Mouse (Mus musculus): ENCODE measurements around the gene Zc2hc1c. TPM values are rescaled to one million over a fixed set of nuclear protein-coding genes. Genes with fewer than 3 reads are reported as not detected.

The Zc2hc1c gene
- 0.75 TPM for polyA plus RNA-seq (2012; fragmentation: generic; extraction: Trizol)
- long read RNA-seq, experiment 1, full-length matches to known transcripts = 5 of 7 reads
- long read RNA-seq, experiment 1, partial matches to known transcripts = 1 of 7 reads
- long read RNA-seq, experiment 1, other reads (novel, unspliced or antisense) = 1 of 7 reads
- long read RNA-seq, experiment 2, full-length matches to known transcripts = 12 of 16 reads
- long read RNA-seq, experiment 2, partial matches to known transcripts = 3 of 16 reads
- long read RNA-seq, experiment 2, other reads (novel, unspliced or antisense) = 1 of 16 reads

DNA sequence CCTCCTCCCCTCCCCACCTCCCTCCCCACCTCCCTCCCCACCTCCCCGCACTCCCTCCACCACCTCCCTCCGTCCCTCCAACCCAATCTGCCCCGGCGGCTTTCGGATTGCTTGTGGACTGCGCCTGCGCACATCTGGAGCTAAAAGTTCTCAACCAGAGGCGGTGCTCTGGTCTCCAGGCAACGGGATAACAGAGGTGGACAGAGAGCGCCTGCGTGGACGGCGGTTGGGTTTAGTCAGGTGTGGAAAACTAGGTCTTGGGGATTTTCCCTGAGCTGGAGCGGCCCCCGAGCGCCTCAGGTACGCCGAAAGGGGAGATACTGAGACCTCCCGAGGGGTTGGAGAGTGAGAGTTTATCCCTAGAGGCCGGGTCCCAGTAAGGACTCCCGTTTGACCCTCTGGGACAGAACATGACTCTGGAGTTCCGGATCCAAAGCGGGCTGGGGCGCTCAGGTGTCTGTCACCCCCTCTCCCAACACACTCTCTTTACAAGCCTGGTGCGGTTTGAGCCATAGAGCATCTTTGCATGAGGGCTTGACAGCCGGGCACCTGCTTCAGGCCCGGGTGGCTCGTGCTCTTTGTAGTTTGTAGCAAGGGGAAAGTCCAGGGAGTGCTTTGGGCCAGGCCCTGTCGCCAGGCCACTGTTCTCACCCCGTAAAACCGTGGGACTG is at the start of gene Zc2hc1c:
TSS of gene Zc2hc1c (plus strand) at position 106 of the 671 bp plus-strand sequence.
- no peak for TF ChIP-seq MYOD1 (IDR thresholded peaks at IDR 0.05; ENCODE audit: control insufficient read depth, insufficient read length, low read depth)
- no peak for TF ChIP-seq MYOG (IDR thresholded peaks at IDR 0.05; ENCODE audit: control insufficient read depth, extremely low read depth, insufficient read length)
- TF ChIP-seq FOSL1 (IDR thresholded peaks at IDR 0.05; ENCODE audit: insufficient read depth, low read length, poor library complexity, severe bottlenecking) = no peak
- TF ChIP-seq CEBPB (IDR thresholded peaks at IDR 0.05; ENCODE audit: low read depth) = no peak
- no peak for TF ChIP-seq CTCF (IDR thresholded peaks at IDR 0.05; ENCODE audit: control insufficient read depth, insufficient read depth, insufficient read length)
- TF ChIP-seq MAX (IDR thresholded peaks at IDR 0.05) = no peak
- TF ChIP-seq USF1 (IDR thresholded peaks at IDR 0.05; ENCODE audit: low read depth) = no peak
- Histone ChIP-seq H3K79me2 (ENCODE audit: control insufficient read depth, insufficient read depth) (no peaks in the 10 kb centered on the region), H3K27me3 (ENCODE audit: control insufficient read depth, insufficient read depth, insufficient read length) (no peaks in the 10 kb centered on the region)

GRCm38 (mm10) chr12:85252083-85252482 is 36.3 kb upstream of the Zc2hc1c start:
- no peak overlapping the region for H3K4me3 ChIP-seq (ENCODE audit: insufficient read depth, poor library complexity, severe bottlenecking)
- no peaks in the 10 kb centered on the region for H3K36me3 ChIP-seq (ENCODE audit: control insufficient read depth, insufficient read depth)
- no peak overlapping the region for H3ac ChIP-seq (ENCODE audit: control insufficient read depth, insufficient read length, low read depth)
- no peak for TF ChIP-seq CTCF (IDR thresholded peaks at IDR 0.05; ENCODE audit: control insufficient read depth, insufficient read depth, insufficient read length)
- no peak for TF ChIP-seq CEBPB (IDR thresholded peaks at IDR 0.05; ENCODE audit: low read depth)
- no peak for TF ChIP-seq MYOD1 (IDR thresholded peaks at IDR 0.05; ENCODE audit: control insufficient read depth, insufficient read length, low read depth)
- no peak for TF ChIP-seq MAX (IDR thresholded peaks at IDR 0.05)
- TF ChIP-seq MYOG (IDR thresholded peaks at IDR 0.05; ENCODE audit: control insufficient read depth, extremely low read depth, insufficient read length) = no peak
- no peak for TF ChIP-seq USF1 (IDR thresholded peaks at IDR 0.05; ENCODE audit: low read depth)
- no peak for TF ChIP-seq FOSL1 (IDR thresholded peaks at IDR 0.05; ENCODE audit: insufficient read depth, low read length, poor library complexity, severe bottlenecking)
- H3K27me3 ChIP-seq (ENCODE audit: control insufficient read depth, insufficient read depth, insufficient read length) = no peaks in the 10 kb centered on the region
- no peaks in the 10 kb centered on the region for H3K79me3 ChIP-seq (ENCODE audit: low read depth)
- no peaks in the 10 kb centered on the region for H3K79me2 ChIP-seq (ENCODE audit: control insufficient read depth, insufficient read depth)

More for the DNA sequence above, at the start of gene Zc2hc1c:
- H3K4me3 ChIP-seq (ENCODE audit: insufficient read depth, poor library complexity, severe bottlenecking) = peak within 1 kb of the TSS; percentile 51
- H3K79me3 ChIP-seq (ENCODE audit: low read depth) = no peaks in the 10 kb centered on the region
- H3K36me3 ChIP-seq (ENCODE audit: control insufficient read depth, insufficient read depth) = no peaks in the 10 kb centered on the region
- peak within 1 kb of the TSS; percentile 80 for H3ac ChIP-seq (ENCODE audit: control insufficient read depth, insufficient read length, low read depth)

DNA sequence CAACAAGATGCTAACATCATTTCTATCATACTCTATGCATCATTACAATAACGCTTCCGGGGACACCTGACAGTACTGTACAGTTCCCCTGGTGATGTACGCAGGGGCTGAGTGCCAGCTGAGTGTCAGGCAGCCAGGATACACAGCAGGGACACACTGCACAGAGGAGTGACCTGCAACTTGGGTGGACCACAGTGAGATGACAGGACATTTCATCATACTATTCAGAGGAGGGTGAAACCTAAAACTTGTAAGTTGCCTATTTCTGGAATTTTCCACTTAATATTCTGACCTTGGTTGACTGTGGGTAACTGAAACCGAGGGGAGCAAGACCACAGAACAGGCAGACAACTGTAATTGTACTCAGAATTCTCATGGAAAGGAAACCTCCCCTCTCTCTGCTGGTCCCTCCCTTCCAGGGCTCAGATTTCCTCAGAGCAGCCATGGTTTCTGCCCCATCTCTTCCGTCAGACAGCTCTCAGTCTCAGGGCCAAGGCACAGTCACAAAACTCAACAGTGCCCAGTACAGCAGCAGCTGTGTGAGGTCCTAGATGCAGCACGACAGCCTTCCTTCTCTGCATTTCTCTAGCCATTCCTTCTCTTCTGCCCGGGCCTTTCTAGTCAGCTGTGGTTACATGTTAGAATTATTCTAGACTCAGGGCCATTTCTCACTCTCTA is 32.2 kb upstream of the Zc2hc1c start:
- peak overlapping the region; percentile 57 for H3ac ChIP-seq (ENCODE audit: control insufficient read depth, insufficient read length, low read depth)
- no peaks in the 10 kb centered on the region for H3K79me2 ChIP-seq (ENCODE audit: control insufficient read depth, insufficient read depth)
- no peaks in the 10 kb centered on the region for H3K79me3 ChIP-seq (ENCODE audit: low read depth)
- no peaks in the 10 kb centered on the region for H3K36me3 ChIP-seq (ENCODE audit: control insufficient read depth, insufficient read depth)
- no peaks in the 10 kb centered on the region for H3K27me3 ChIP-seq (ENCODE audit: control insufficient read depth, insufficient read depth, insufficient read length)
- no peak overlapping the region for H3K4me3 ChIP-seq (ENCODE audit: insufficient read depth, poor library complexity, severe bottlenecking)
- TF ChIP-seq CEBPB (IDR thresholded peaks at IDR 0.05; ENCODE audit: low read depth) = peak; percentile 50
- no peak for TF ChIP-seq MYOG (IDR thresholded peaks at IDR 0.05; ENCODE audit: control insufficient read depth, extremely low read depth, insufficient read length)

GRCm38 (mm10) chr12:85257008-85257639 is 31.3 kb upstream of the Zc2hc1c start:
- Histone ChIP-seq H3K79me2 (ENCODE audit: control insufficient read depth, insufficient read depth) (no peaks in the 10 kb centered on the region), H3K79me3 (ENCODE audit: low read depth) (no peaks in the 10 kb centered on the region), H3K4me3 (ENCODE audit: insufficient read depth, poor library complexity, severe bottlenecking) (no peak overlapping the region), H3K36me3 (ENCODE audit: control insufficient read depth, insufficient read depth) (no peaks in the 10 kb centered on the region), H3K27me3 (ENCODE audit: control insufficient read depth, insufficient read depth, insufficient read length) (no peaks in the 10 kb centered on the region), H3ac (ENCODE audit: control insufficient read depth, insufficient read length, low read depth) (no peak overlapping the region)
- TF ChIP-seq MYOG (IDR thresholded peaks at IDR 0.05; ENCODE audit: control insufficient read depth, extremely low read depth, insufficient read length) = no peak
- TF ChIP-seq USF1 (IDR thresholded peaks at IDR 0.05; ENCODE audit: low read depth) = no peak

DNA sequence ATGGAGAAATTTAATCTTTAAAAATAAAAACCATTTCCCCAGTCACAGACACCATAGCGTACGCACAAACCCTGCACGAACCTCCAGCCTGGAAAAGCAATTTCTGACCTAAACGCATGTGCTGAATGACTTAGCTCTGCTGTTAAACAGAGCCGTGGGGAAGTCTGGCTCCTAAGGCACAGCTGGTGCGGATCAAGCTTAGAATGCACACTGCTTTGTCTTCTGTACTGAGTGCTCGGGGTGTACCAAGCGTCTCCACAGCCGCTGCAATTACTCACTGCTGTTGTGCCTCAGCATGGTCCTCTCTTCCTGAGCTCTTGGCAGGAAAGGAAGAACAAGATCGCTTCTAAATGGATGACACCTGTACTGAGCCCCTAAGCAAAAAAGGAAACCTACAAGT is 25.9 kb upstream of the Zc2hc1c start:
- Histone ChIP-seq H3K4me3 (ENCODE audit: insufficient read depth, poor library complexity, severe bottlenecking) (no peak overlapping the region), H3ac (ENCODE audit: control insufficient read depth, insufficient read length, low read depth) (no peak overlapping the region), H3K79me2 (ENCODE audit: control insufficient read depth, insufficient read depth) (no peaks in the 10 kb centered on the region), H3K79me3 (ENCODE audit: low read depth) (no peaks in the 10 kb centered on the region), H3K36me3 (ENCODE audit: control insufficient read depth, insufficient read depth) (no peaks in the 10 kb centered on the region), H3K27me3 (ENCODE audit: control insufficient read depth, insufficient read depth, insufficient read length) (no peaks in the 10 kb centered on the region)
- TF ChIP-seq MAX (IDR thresholded peaks at IDR 0.05) (no peak), CEBPB (IDR thresholded peaks at IDR 0.05; ENCODE audit: low read depth) (no peak), MYOD1 (IDR thresholded peaks at IDR 0.05; ENCODE audit: control insufficient read depth, insufficient read length, low read depth) (no peak), MYOG (IDR thresholded peaks at IDR 0.05; ENCODE audit: control insufficient read depth, extremely low read depth, insufficient read length) (no peak), FOSL1 (IDR thresholded peaks at IDR 0.05; ENCODE audit: insufficient read depth, low read length, poor library complexity, severe bottlenecking) (no peak)

All from C2C12 (cell line).